Mouse (Mus musculus) spleen, adult 2 months (tissue): ENCODE measurements around the gene Gm14226.
"Not testable (repeated sequence)": the region's sequence is repeated elsewhere in the genome, so short reads cannot be mapped to it uniquely, and the experiment has no call there.

Source experiments
- CTCF ChIP-seq: fragments of 200-500 bp; IDR thresholded peaks from 2 replicates; pipeline ENCODE4 v1.5.1; 2011; ENCODE audit warnings: mild to moderate bottlenecking, inconsistent platforms; ENCODE audit not compliant: insufficient read depth, insufficient read length, insufficient replicate concordance; ENCODE audit errors: extremely low read depth
- POLR2A ChIP-seq: fragments of 200-500 bp; IDR thresholded peaks from 2 replicates; pipeline ENCODE4 v1.6.1; 2011; ENCODE audit warnings: low read depth, low read length, inconsistent platforms

GRCm38 (mm10) chr2:154969740-154970397 is 48.2 kb upstream of the Gm14226 start:
- TF ChIP-seq POLR2A, CTCF: not testable (repeated sequence)
